Mouse (Mus musculus): ENCODE measurements around the gene Zic5.

Zic5 gene

DNA sequence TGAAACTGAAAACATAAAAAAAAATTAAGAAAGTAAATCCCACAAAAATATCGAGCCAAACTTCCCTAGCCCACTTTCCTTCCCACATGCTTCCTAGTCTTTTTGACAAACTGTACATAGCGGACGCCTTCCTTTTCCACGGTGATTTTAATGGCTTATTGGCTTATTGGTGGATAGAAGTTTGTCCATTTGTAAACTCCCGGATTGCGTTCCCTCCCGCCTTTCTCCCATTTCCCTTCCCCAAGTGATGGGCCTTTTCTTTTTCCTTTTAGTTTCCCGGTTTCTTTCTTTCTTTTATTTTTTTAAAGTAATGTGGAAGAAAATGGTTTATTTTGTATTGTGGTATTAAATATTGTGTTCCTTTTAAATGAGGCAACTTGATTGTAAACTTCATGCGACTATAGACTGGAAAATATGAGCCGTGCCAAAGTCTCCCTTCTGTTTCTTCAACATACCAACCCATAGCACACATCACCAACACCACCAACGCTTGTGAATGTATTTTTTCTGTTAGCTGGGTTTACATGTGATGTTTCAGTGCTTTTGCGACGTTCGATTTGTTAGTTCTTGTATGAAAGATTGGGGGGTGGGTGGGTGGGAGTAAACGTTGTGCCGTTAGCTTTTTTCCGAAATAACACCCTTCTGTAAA is 14.1 kb upstream of the Zic5 start:
- no peak for DNase-seq (ENCODE audit: low spot score)

DNA sequence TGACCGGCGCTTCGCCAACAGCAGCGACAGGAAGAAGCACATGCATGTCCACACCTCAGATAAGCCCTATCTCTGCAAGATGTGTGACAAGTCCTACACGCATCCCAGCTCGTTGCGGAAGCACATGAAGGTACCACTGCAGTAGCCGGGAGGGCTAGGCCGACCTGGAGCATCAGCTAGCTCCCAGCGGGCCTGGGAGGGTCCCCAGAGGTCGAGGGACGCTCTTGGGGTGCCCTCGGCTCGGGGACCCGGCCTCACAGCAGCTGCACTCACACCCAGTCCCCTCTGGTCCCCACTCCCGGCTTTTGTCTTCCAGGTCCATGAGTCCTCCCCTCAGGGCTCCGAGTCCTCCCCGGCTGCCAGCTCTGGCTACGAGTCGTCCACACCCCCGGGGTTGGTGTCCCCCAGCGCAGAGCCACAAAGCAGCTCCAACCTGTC is 13.1 kb upstream of the Zic5 start:
- DNase-seq (ENCODE audit: low spot score) = no peak

DNA sequence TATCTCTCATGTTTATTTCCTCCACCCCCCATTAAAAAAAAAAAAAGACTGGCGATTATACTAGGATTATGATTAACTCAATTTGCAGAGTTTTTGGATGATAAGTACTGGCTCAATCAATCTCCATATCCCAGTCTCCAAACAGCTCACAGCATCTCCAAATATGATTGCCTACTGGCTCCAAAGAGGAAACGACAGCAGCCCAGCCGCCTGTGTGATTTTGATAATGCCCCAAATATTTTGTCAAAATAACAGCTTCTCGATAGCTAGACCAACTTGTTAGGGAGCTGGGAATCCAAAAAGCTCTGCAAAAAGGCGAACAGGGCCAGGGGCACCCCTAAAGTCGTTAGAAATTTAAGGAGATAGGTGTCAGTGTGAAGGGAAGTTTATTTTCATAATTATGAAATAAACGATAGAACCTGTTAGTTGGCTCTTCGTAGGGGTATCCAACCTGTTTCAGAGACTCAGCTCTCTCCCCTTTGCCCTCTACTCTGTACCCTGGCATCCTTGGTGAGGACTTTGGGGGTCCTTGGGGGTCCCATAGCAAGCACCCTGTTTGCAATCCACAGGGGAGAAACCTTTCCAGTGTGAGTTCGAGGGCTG is 12.6 kb upstream of the Zic5 start:
- DNase-seq (ENCODE audit: low spot score) = no peak

DNA sequence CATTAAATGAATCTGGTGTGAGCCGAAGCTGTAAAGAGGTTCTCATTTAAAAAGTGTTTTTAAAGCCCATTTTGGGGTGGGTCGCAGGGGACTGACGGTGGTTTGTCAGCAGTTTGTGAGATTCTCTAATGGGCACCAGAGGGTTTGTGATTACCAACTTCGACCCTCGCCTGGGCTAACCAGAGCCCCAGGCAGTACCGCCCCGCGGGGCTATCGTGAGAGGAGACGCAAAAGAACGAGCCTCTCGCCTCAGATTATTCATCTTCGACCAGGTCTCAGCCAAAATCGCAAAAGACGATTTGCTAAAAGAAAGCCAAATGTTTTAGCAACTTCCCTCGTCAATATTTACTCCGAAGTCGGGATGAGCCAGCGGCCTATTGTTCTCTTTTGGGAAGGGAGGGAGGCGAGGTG is 11.8 kb upstream of the Zic5 start:
- no peak for DNase-seq (ENCODE audit: low spot score)

DNA sequence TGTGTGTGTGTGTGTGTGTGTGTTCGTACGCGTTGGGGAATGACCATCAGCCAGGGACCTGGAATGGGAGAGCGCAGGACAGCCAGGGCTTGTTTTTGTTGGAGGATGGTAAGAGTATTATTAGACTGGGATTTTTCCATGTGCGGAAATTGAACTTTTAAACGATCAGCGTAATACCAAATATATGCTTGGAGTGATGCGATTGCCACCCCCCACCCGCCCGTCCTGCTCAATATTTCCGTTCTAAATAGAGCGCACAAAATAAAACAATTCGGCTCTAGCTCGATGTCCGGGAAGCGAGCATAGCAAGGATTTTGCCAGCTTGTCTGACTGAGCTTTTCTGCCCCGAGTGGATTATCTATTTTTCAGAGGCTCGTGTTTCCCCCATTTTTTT is 11.3 kb upstream of the Zic5 start:
- no peak for DNase-seq (ENCODE audit: low spot score)

DNA sequence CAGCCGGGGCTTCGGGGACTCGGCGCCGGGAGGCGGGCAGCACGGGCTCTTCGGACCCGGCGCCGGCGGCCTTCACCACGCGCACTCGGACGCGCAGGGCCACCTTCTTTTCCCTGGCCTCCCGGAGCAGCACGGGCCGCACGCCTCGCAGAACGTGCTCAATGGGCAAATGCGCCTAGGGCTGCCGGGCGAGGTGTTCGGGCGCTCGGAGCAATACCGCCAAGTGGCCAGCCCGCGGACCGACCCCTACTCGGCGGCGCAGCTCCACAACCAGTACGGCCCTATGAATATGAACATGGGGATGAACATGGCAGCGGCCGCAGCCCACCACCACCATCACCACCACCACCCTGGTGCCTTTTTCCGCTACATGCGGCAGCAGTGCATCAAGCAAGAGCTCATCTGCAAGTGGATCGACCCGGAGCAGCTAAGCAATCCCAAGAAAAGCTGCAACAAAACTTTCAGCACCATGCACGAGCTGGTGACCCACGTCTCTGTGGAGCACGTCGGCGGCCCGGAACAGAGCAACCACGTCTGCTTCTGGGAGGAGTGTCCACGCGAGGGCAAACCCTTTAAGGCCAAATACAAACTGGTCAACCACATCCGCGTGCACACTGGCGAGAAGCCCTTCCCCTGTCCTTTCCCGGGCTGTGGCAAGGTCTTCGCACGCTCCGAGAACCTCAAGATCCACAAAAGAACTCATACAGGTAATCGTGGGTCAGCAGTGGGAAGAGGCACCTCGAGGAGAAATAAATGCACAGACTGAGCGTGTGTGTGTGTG is 10.8 kb upstream of the Zic5 start:
- DNase-seq (ENCODE audit: low spot score) = no peak

DNA sequence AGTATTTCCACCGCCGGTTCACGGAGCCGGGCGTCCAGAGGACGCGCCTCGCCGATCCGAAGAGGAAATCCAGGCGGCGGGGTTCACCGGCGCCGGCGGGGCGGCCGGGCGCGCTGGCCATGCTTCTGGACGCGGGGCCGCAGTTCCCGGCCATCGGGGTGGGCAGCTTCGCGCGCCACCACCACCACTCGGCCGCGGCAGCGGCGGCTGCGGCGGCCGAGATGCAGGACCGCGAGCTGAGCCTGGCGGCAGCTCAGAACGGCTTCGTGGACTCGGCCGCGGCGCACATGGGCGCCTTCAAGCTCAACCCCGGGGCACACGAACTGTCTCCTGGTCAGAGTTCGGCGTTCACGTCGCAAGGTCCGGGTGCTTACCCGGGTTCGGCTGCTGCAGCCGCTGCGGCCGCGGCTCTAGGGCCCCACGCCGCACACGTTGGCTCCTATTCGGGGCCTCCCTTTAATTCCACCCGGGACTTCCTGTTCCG is 10.1 kb upstream of the Zic5 start:
- DNase-seq (ENCODE audit: low spot score) = no peak

DNA sequence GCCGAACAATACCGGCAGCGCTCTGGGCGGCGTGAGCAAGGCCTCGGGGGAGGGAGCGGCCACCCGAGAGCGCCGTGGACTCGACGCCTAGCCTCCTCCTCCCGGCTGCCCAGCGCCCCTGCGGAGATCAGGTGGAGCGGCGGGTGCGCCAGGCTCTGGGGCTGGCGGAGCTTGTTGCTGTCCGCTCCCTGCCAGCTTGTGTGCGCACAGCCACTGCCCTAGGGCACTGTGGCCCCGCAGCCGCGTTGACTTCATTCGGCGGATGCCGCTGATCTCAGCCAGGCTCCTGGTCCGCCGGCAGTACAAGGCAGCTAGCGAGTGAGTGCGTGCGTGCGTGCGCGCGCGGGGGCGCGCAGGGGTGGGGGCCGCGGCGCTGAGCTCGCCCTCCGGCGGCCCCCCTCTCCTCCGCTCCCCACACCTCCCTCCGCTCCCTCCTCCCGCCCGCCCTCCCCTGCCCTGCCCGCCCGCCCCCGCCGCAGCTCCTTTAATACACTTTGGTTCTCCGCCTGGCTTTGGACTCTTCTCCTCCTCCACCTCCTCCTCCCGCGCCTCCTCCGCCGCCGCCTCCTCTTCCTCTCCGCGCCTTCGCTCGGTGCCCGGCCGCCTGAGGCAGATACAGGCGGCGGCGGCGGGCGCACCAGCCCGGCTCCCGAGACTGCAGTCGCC is 9.5 kb upstream of the Zic5 start, which contains the start of gene Zic2:
TSS of gene Zic2 (plus strand) at position 545 of the 666 bp plus-strand sequence.
- no peak for DNase-seq (ENCODE audit: low spot score)

DNA sequence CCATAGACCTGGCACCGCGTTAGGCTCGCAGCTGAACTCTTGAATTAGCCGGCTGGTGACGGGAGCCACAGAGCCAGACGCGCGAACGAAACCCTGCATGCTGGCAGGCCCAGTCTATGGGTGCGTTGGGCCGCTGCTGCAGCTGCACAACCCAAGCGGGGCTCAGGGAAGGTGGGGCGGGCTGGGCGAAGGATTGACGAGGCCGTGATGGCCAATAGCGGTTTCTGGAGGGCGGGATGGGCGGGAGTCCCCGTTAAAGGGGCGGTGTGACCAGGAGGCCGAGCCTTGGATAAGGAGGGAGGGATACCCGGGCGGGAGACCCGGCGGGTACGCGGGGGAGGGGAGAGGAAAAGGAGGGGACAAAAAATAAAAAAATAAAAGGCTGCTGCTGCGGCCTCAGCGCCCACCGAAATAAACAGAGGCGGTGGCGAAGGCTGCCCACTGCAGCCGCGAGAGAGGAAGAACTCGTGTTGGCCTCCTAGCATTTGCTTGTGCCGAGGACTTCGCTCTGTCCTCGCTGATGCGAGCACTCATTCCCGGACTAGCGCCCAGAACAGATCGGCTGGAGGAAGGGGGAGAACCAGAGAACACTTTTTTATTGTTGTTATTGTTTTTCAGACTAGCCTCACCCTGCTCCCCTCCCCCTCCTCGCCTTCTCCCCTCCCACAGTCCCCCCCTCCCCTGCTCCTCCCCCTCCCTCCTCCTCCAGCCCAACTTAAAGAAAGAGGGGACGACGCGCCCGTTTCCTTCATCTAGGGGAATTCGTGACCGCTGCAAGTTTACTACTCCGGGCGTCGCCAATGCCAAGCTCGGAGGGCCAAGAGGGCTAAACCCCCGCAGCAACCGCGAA is 8.8 kb upstream of the Zic5 start:
- DNase-seq (ENCODE audit: low spot score) = no peak

DNA sequence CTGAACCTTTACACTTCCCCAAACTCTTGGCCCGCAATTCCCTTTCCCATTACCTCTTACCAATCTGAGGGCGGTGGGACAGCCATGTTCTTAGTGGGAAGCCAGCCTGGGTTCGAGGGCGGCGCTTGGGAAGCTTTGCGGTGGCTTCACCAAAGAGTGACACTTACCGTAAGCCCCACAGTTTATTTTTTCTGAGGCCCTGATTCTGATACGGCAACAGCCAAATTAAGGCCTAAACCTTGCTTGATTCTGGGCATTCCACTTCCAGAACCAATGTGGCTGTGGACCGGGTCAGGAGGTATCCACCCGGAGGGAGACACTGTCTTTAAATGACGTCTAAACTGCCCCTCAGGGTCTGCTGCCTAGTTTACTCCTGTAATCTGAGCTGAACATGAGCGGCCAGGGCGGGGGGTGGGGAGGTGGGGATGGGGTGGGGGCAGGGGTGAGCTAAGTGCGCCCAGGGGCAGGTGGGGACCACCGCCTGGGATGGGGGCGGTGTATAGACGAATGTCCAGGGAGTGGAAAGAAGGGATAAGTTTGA is 7.8 kb upstream of the Zic5 start:
- no peak for DNase-seq (ENCODE audit: low spot score)

DNA sequence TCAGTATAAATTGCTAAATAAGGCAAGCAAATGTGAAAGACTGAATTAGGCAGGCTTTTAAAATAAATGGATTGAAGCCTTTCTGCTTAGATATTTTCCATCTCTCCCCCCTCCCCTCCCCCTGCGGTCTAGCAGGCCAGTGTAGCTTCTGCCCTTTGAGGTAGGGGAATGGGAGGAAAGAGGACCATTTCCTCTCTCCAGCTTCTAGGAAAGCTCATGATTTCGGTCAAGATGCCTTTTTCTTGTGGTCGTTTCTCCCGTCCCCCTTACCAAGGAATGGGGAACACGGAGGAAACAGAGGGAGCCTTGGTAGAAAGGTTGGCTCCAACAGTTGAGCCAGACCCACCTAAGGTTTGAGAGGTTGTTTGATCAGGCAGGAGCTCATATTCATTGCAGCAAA is 7.2 kb upstream of the Zic5 start:
- DNase-seq (ENCODE audit: low spot score) = no peak

DNA sequence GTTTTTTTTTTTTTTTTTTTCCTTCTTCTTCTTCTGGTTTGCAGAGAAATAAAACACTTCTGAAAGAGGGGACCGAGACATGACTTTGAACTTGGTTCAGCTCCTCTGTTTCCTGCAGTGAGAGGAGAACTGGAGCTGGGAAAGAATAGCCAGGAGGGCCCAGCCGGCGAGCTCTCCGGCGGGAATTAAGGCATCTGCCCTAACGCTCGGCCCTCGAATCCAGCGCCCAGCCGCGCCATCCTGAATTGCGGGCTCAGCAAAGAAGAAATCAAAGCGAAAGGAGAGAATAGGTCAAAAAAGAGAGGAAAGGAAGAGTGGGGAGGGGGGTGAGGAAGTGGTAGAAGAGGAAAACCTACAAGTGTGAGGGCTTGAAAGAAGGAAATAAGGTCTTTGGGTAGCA is 6.7 kb upstream of the Zic5 start:
- DNase-seq (ENCODE audit: low spot score) = no peak

DNA sequence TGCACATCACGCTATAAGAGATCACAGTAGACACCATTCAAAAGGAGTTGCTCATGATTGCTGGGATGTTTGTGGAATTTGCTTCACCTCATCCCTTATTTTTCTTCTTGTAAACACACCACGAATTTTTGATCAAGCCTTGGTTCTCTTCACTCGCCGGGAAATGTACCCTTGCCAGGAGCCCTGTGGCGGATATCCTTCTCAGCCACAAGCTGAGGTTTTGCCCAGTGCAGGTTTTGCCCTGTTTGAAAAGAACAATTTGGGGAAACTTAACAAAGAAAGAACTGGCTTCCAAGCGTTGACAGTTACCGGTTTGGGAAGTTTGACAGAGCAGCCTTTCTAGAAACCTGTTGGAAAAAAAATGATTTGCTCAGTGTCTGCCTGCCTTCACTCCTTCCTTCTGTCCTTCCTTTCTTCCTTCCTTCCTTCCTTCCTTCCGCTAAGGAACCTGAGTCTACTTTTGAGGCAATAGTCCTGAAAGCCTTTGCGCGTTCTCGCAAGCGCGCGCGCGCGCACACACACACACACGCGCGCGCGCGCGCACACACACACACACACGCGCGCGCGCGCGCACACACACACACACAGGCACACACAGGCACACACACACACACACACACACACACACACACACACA is 6.1 kb upstream of the Zic5 start:
- no peak for DNase-seq (ENCODE audit: low spot score)

DNA sequence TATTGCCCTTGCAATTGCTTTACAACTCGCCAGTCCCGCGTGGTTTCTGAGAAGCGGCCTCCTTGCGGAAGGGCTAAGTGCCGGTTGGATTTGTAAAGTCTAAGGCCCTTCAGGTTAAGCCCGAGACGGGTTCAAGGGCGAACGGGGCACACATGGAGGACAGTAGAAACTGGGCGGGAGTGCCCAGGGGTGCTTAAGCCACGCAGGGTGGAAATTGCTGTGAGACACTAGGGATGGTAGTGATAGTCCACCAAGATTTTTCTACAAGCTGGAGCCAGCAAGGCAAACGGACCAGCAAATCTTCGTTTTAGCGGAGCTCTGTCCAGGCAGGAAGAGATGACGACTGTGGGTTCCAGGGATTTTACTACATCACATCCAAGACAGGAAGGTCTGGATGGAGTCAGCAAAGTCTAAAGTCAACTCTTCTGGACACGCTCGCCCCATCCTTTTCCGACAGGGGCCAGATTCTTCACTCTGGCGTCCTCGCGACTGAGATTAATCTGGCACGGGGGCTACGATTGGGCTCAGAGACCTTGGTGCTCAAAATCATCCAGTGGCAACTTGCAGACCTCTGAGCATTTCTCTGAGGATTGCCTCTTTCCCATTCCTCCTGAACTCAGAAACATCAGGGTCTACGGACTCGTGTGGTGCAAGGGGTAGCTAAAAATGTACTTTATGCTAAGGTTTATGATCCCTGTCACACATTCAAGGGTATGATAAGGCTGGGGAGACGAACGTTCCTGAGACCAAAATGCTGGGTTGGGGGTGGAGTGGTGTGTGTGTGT is 3.7 kb upstream of the Zic5 start:
- DNase-seq (ENCODE audit: low spot score) = no peak

DNA sequence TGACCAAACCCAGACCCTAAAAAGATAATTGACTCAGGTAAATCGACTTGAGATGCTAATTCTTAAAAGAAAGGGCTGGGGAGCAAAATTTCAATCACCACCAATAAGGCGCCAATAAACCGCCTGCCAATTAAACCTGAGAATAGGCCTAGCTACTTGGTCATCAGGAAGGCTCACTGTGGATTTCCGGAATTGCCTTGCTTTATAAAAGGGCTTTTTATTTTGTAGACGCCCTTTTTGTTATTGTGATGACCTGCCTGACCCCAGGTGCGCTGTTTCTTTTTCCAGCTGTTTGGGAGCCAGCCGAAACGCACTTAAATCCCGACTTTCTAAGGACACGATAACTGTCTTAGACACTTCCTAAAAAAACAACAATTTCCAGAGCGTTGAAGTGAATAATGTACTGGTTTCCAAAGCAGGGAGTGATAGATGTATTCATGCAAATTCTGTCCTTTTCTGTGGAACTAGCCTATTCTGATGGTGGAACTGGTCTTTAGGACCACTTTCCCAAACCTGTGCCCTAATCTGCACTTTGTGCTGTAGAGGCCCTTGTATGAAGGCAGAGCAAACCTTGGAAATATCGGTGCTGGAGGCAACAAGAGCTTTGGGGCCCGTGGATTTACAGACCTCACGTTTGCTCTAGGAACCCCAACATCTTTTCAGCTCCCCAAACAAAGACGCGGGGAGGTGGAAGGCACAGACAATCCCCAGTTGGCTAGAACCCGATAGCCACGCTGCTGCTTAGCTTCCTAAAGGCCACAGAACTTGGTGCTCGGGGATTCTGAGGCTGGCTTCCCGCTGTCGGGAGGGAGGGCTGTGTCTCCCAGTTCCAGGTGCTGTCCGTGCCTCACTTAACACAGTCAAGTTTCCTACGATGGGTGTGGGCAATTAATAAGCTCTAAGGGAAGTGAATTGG is 2.7 kb upstream of the Zic5 start:
- no peak for DNase-seq (ENCODE audit: low spot score)

DNA sequence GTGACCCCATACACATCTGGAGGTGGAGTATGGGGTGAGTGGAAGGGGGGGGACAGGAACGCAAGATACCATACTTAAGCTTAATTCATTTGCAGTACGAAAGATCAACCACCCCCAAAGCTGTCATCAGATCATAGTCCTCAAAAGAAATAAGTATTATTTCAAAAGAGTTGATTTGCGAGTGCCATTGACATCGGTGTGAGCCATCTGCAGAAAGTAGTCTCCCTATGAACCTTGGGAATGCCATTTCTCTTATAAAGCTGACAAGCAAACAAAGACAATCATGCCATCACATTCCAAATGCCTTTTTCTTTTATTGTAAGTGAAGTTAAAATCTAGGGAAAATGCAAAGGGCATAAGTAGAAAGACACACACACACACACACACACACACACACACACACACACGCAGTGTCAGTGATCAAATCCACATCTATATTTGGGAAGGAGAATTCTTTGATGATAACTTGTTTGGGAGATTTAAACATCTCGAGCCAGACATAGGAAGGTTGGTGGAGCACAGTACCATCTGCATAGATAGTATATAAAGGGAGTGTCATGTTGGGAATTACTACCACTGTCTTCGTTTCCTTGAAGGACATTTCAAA is 1.4 kb upstream of the Zic5 start:
- no peak for DNase-seq (ENCODE audit: low spot score)

DNA sequence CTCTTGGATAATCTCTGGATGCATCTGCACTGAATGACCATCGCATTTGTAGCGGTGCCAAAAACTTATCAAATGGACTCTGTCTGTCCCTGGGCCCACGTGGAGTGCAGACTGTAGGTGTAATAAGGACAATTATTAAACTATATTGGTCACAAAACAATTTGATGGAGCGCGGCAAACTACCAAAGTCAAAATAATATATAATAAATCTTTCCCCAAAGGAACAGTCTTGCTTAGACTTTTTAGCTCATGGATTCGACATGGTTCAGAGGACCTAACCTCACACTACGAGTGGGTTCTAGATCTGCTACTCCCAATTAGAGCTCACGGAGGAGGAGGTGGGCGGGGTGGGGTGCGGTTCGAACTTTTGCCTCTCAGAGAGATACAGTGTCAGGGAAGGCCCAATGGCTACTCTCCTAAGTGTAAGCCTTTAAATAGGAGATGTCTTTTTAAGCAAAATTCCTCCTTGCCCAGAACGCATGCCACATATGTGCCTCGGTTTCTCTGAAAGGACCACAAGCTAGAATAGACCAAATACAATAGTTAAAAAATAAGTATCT is 534 bp upstream of the Zic5 start:
- no peak for DNase-seq (ENCODE audit: low spot score)

DNA sequence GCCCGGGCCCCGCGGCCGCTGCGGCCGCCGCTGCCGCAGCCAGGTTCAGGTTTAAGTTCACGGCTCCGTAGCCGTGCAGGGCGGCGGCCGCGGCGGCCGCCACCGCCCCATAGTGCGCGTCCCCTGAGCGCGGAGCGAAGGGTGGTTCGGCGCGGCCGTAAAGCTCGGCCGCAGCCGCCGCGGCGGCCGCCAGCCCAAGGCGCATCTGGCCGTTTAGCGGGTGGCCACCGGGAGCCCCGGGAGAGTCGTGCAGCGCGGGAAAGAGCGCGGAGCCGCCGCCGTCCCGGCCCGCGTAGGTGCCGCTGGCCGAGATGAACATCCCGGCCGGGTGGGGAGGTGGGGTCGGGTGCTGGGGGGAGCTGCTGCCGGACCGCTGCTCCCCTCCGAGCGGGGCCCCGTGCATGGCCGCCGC is 1.1 kb downstream of the Zic5 start:
- DNase-seq (ENCODE audit: low spot score) = no peak
